Mouse (Mus musculus): Measurements from ENCODE around the gene Atp1a1. TPM values are rescaled to one million over a fixed set of nuclear protein-coding genes. Genes with fewer than 3 reads are reported as not detected.

Atp1a1 gene
- polyA plus RNA-seq, 1 experiment from 2014 or later: 59.8 TPM

GRCm38 (mm10) chr3:101636510-101636909 is 32.0 kb upstream of the Atp1a1 start:
- no peaks in the 10 kb centered on the region for H3K9me3 ChIP-seq
- H3K4me3 ChIP-seq: no peak overlapping the region
- no peak overlapping the region for H3K9ac ChIP-seq
- no peaks in the 10 kb centered on the region for H3K36me3 ChIP-seq
- no peak overlapping the region for H3K27ac ChIP-seq
- ATAC-seq (ENCODE audit: insufficient number of reproducible peaks, insufficient read depth, low FRiP score, low TSS enrichment): no peak
- no peaks in the 10 kb centered on the region for H3K27me3 ChIP-seq
- H3K4me1 ChIP-seq: no peaks in the 10 kb centered on the region
- H3K4me2 ChIP-seq (replicated peaks): no peak overlapping the region
- WGBS: 89% methylated on average over 7 of the region's 7 CpGs

- no peak overlapping the region for H3K4me2 ChIP-seq (replicated peaks)
- no peak overlapping the region for H3K4me3 ChIP-seq
- no peaks in the 10 kb centered on the region for H3K36me3 ChIP-seq
- no peak for ATAC-seq (ENCODE audit: insufficient number of reproducible peaks, insufficient read depth, low FRiP score, low TSS enrichment)
- no peak overlapping the region for H3K27ac ChIP-seq
- 64% methylated on average over 2 of the region's 2 CpGs for WGBS
- H3K27me3 ChIP-seq: no peaks in the 10 kb centered on the region
- no peaks in the 10 kb centered on the region for H3K4me1 ChIP-seq
- H3K9me3 ChIP-seq: no peaks in the 10 kb centered on the region
- no peak overlapping the region for H3K9ac ChIP-seq
Measured at GRCm38 (mm10) chr3:101636086-101636485, 31.6 kb upstream of the Atp1a1 start.

GRCm38 (mm10) chr3:101634141-101634900 is 29.8 kb upstream of the Atp1a1 start:
- no peak overlapping the region for H3K4me3 ChIP-seq
- no peak overlapping the region for H3K4me2 ChIP-seq (replicated peaks)
- H3K27ac ChIP-seq: no peak overlapping the region
- no peaks in the 10 kb centered on the region for H3K9me3 ChIP-seq
- no peaks in the 10 kb centered on the region for H3K36me3 ChIP-seq
- no peaks in the 10 kb centered on the region for H3K27me3 ChIP-seq
- no peak for ATAC-seq (ENCODE audit: insufficient number of reproducible peaks, insufficient read depth, low FRiP score, low TSS enrichment)
- no peak overlapping the region for H3K9ac ChIP-seq
- no peaks in the 10 kb centered on the region for H3K4me1 ChIP-seq
- WGBS: 88% methylated on average over 9 of the region's 9 CpGs

GRCm38 (mm10) chr3:101628255-101628654 is 23.8 kb upstream of the Atp1a1 start:
- no peak overlapping the region for H3K4me2 ChIP-seq (replicated peaks)
- H3K27ac ChIP-seq: no peak overlapping the region
- no peak overlapping the region for H3K4me3 ChIP-seq
- no peak overlapping the region for H3K9ac ChIP-seq
- H3K9me3 ChIP-seq: no peaks in the 10 kb centered on the region
- H3K27me3 ChIP-seq: no peaks in the 10 kb centered on the region
- no peaks in the 10 kb centered on the region for H3K36me3 ChIP-seq
- no peak for ATAC-seq (ENCODE audit: insufficient number of reproducible peaks, insufficient read depth, low FRiP score, low TSS enrichment)
- H3K4me1 ChIP-seq: no peaks in the 10 kb centered on the region
- WGBS: 90% methylated on average over 2 of the region's 2 CpGs

- Histone ChIP-seq H3K27me3 (no peaks in the 10 kb centered on the region), H3K4me3 (no peak overlapping the region), H3K9ac (no peak overlapping the region), H3K36me3 (no peaks in the 10 kb centered on the region), H3K27ac (no peak overlapping the region), H3K4me1 (no peaks in the 10 kb centered on the region), H3K4me2 (replicated peaks) (no peak overlapping the region), H3K9me3 (no peaks in the 10 kb centered on the region)
- 93% methylated on average over 5 of the region's 5 CpGs for WGBS
- ATAC-seq (ENCODE audit: insufficient number of reproducible peaks, insufficient read depth, low FRiP score, low TSS enrichment): no peak
Measured at GRCm38 (mm10) chr3:101624287-101624686, 19.8 kb upstream of the Atp1a1 start.

- H3K4me2 ChIP-seq (replicated peaks): no peak overlapping the region
- no peak for ATAC-seq (ENCODE audit: insufficient number of reproducible peaks, insufficient read depth, low FRiP score, low TSS enrichment)
- H3K36me3 ChIP-seq: no peaks in the 10 kb centered on the region
- H3K27me3 ChIP-seq: no peaks in the 10 kb centered on the region
- H3K9me3 ChIP-seq: no peaks in the 10 kb centered on the region
- H3K4me1 ChIP-seq: no peaks in the 10 kb centered on the region
- 87% methylated on average over 4 of the region's 4 CpGs for WGBS
- H3K9ac ChIP-seq: no peak overlapping the region
- H3K4me3 ChIP-seq: no peak overlapping the region
- H3K27ac ChIP-seq: no peak overlapping the region
Measured at GRCm38 (mm10) chr3:101619017-101619416, 14.5 kb upstream of the Atp1a1 start.

- no peak overlapping the region for H3K9ac ChIP-seq
- WGBS: 84% methylated on average over 4 of the region's 4 CpGs
- no peaks in the 10 kb centered on the region for H3K9me3 ChIP-seq
- H3K27me3 ChIP-seq: no peaks in the 10 kb centered on the region
- no peak overlapping the region for H3K27ac ChIP-seq
- no peak overlapping the region for H3K4me3 ChIP-seq
- no peaks in the 10 kb centered on the region for H3K36me3 ChIP-seq
- no peaks in the 10 kb centered on the region for H3K4me1 ChIP-seq
- no peak overlapping the region for H3K4me2 ChIP-seq (replicated peaks)
- no peak for ATAC-seq (ENCODE audit: insufficient number of reproducible peaks, insufficient read depth, low FRiP score, low TSS enrichment)
Measured at GRCm38 (mm10) chr3:101618505-101618904, 14.0 kb upstream of the Atp1a1 start.

- no peak overlapping the region for H3K4me3 ChIP-seq
- peaks cover 2% of the 10 kb centered on the region for H3K4me1 ChIP-seq
- no peak overlapping the region for H3K4me2 ChIP-seq (replicated peaks)
- no peak overlapping the region for H3K9ac ChIP-seq
- 90% methylated on average over 8 of the region's 8 CpGs for WGBS
- no peaks in the 10 kb centered on the region for H3K9me3 ChIP-seq
- no peak for ATAC-seq (ENCODE audit: insufficient number of reproducible peaks, insufficient read depth, low FRiP score, low TSS enrichment)
- no peaks in the 10 kb centered on the region for H3K36me3 ChIP-seq
- no peaks in the 10 kb centered on the region for H3K27me3 ChIP-seq
- H3K27ac ChIP-seq: no peak overlapping the region
Measured at GRCm38 (mm10) chr3:101617451-101617850, 13.0 kb upstream of the Atp1a1 start.

- H3K9me3 ChIP-seq: no peaks in the 10 kb centered on the region
- no peaks in the 10 kb centered on the region for H3K27me3 ChIP-seq
- H3K36me3 ChIP-seq: no peaks in the 10 kb centered on the region
- H3K9ac ChIP-seq: no peak overlapping the region
- no peak overlapping the region for H3K4me3 ChIP-seq
- no peak overlapping the region for H3K27ac ChIP-seq
- no peak for ATAC-seq (ENCODE audit: insufficient number of reproducible peaks, insufficient read depth, low FRiP score, low TSS enrichment)
- H3K4me1 ChIP-seq: peaks cover 6% of the 10 kb centered on the region
- no peak overlapping the region for H3K4me2 ChIP-seq (replicated peaks)
Measured at GRCm38 (mm10) chr3:101617007-101617406, 12.5 kb upstream of the Atp1a1 start.

- Histone ChIP-seq H3K4me1 (peaks cover 17% of the 10 kb centered on the region), H3K36me3 (no peaks in the 10 kb centered on the region), H3K4me2 (replicated peaks) (no peak overlapping the region), H3K9ac (no peak overlapping the region), H3K27me3 (no peaks in the 10 kb centered on the region), H3K27ac (no peak overlapping the region), H3K4me3 (no peak overlapping the region), H3K9me3 (no peaks in the 10 kb centered on the region)
- 79% methylated on average over 6 of the region's 6 CpGs for WGBS
- ATAC-seq (ENCODE audit: insufficient number of reproducible peaks, insufficient read depth, low FRiP score, low TSS enrichment): no peak
Measured at GRCm38 (mm10) chr3:101615856-101616255, 11.4 kb upstream of the Atp1a1 start.

- no peaks in the 10 kb centered on the region for H3K9me3 ChIP-seq
- WGBS: 18% methylated on average over 10 of the region's 10 CpGs
- H3K4me2 ChIP-seq (replicated peaks): 0 out of 2 replicates have a peak overlapping the region, but pooled peaks have one; percentile 17
- H3K4me3 ChIP-seq: no peak overlapping the region
- H3K36me3 ChIP-seq: no peaks in the 10 kb centered on the region
- H3K9ac ChIP-seq: no peak overlapping the region
- no peaks in the 10 kb centered on the region for H3K27me3 ChIP-seq
- ATAC-seq (ENCODE audit: insufficient number of reproducible peaks, insufficient read depth, low FRiP score, low TSS enrichment): no peak; the same call in 1 of the 2 replicates
- H3K4me1 ChIP-seq: peaks cover 22% of the 10 kb centered on the region
- H3K27ac ChIP-seq: peak overlapping the region; percentile 83
Measured at GRCm38 (mm10) chr3:101611813-101612491, 7.5 kb upstream of the Atp1a1 start.

All from embryonic facial prominence, embryonic 12.5 days (tissue).